Mouse (Mus musculus) liver, adult 2 months (tissue): ENCODE results near the gene Gna15.

Experiments used
- CTCF ChIP-seq: fragments of 200-500 bp; IDR thresholded peaks from 2 replicates; pipeline ENCODE4 v1.5.1; 2011; ENCODE audit warnings: low read depth, low read length, control low read depth
- POLR2A ChIP-seq: fragments of 200-500 bp; IDR thresholded peaks from 2 replicates; pipeline ENCODE4 v1.6.1; 2011; ENCODE audit warnings: low read length, control low read depth; ENCODE audit not compliant: insufficient read depth; ENCODE audit errors: extremely low read depth

DNA sequence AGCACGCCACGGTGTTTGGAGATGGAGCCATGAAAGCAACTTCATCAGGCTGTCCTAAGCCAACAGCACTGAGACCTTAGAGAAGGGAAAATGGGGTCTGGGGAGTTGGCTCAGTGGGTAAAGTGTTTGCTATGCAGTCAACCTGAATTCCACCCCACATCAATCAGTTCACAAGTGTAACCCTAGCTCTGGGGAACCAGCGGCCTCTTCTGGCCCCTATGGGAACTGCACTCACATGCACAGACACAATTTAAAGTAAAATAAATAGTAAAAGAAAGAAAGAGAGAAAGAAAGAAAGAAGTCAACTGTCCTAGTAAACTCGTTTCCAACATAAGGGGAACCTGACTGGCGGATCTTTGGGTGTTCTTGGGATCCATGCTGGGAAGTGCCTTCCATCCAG lies 10.2 kb downstream of the Gna15 start:
- TF ChIP-seq CTCF = no peak
- TF ChIP-seq POLR2A = no peak
